Mouse (Mus musculus): ENCODE results near the gene Auts2.

DNA sequence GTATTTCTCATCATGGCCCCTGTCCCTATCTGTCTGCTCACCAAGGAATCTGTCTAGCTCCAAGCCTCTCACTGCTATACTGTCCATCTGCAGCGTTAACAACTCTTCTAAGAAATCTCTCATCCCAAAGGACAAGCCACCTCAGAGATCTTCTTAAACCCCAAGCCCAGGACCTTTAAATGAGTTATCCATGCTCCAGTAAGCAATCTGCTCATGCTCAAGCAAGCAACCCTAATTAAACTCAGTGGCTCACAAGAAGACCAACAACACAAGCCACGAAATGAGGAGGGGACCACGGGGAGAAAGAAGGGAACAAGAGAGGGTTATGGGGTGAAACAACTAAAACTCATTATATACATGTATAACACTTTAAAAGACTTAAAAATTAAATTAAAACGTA lies 535.2 kb downstream of the Auts2 start:
- TF ChIP-seq CTCF (conservative IDR thresholded peaks at IDR 0.05; ENCODE audit: insufficient read depth, insufficient read length, low read depth, low read length): no peak
- no peak for TF ChIP-seq POLR2A (IDR thresholded peaks at IDR 0.05; ENCODE audit: low read depth, low read length)

All from kidney, adult 2 months (tissue).